Mouse (Mus musculus) liver, adult (tissue): Measurements from ENCODE around the gene Hunk.

Experiments
- GATA4 ChIP-seq: IDR thresholded peaks from 2 replicates; pipeline ENCODE4 v1.6.1; 2014; ENCODE audit warnings: mild to moderate bottlenecking, low read length; ENCODE audit not compliant: insufficient replicate concordance

The Hunk gene

GRCm38 (mm10) chr16:90416621-90417020, 30.8 kb downstream of the Hunk start:
- no peak for TF ChIP-seq GATA4

- no peak for TF ChIP-seq GATA4
Observed at GRCm38 (mm10) chr16:90418661-90419060, 32.8 kb downstream of the Hunk start.

- TF ChIP-seq GATA4 = no peak
Observed at GRCm38 (mm10) chr16:90421145-90421544, 35.3 kb downstream of the Hunk start.

- TF ChIP-seq GATA4 = no peak
Observed at GRCm38 (mm10) chr16:90421551-90421950, 35.7 kb downstream of the Hunk start.

GRCm38 (mm10) chr16:90422108-90422529, 36.3 kb downstream of the Hunk start:
- TF ChIP-seq GATA4 = no peak

- no peak for TF ChIP-seq GATA4
Observed at GRCm38 (mm10) chr16:90423898-90424297, 38.1 kb downstream of the Hunk start.

- no peak for TF ChIP-seq GATA4
Observed at GRCm38 (mm10) chr16:90424391-90424790, 38.6 kb downstream of the Hunk start.

GRCm38 (mm10) chr16:90426234-90426633, 40.4 kb downstream of the Hunk start:
- TF ChIP-seq GATA4 = no peak

GRCm38 (mm10) chr16:90427838-90428630, 42.2 kb downstream of the Hunk start:
- no peak for TF ChIP-seq GATA4

- TF ChIP-seq GATA4 = no peak
Observed at GRCm38 (mm10) chr16:90433551-90433950, 47.7 kb downstream of the Hunk start.

GRCm38 (mm10) chr16:90435231-90435630, 49.4 kb downstream of the Hunk start:
- no peak for TF ChIP-seq GATA4

- no peak for TF ChIP-seq GATA4
Observed at GRCm38 (mm10) chr16:90437276-90437675, 51.5 kb downstream of the Hunk start.

GRCm38 (mm10) chr16:90439493-90439892, 53.7 kb downstream of the Hunk start:
- TF ChIP-seq GATA4 = no peak

- TF ChIP-seq GATA4 = no peak
Observed at GRCm38 (mm10) chr16:90440654-90441053, 54.8 kb downstream of the Hunk start.

- TF ChIP-seq GATA4 = no peak
Observed at GRCm38 (mm10) chr16:90442991-90443390, 57.2 kb downstream of the Hunk start.

- TF ChIP-seq GATA4 = no peak
Observed at GRCm38 (mm10) chr16:90453197-90453596, 67.4 kb downstream of the Hunk start.

GRCm38 (mm10) chr16:90456495-90457125, 70.8 kb downstream of the Hunk start:
- TF ChIP-seq GATA4 = no peak

GRCm38 (mm10) chr16:90458899-90459610, 73.2 kb downstream of the Hunk start:
- peak; percentile 54; the same call in 1 of the 2 replicates for TF ChIP-seq GATA4
